Mouse (Mus musculus): ENCODE data around the gene Comtd1. TPM values are rescaled to one million over a fixed set of nuclear protein-coding genes. Genes with fewer than 3 reads are reported as not detected.
A peak's percentile ranks its signal among the peaks of the same experiment; 100 is the strongest.

Comtd1 gene
- 67.6 and 76.2 TPM in 2 replicates for total RNA-seq (2014; fragmentation: Nextera tagmentation)
- 17.7 and 24.2 TPM in 2 replicates for total RNA-seq (2017)

GRCm38 (mm10) chr14:21848166-21849154 is at the start of gene Comtd1:
Gene Comtd1 (minus strand): TSS chr14:21848977.
- ATAC-seq (replicated peaks; ENCODE audit: low FRiP score, low TSS enrichment, poor library complexity, severe bottlenecking), result peak; percentile 79

- no peak for ATAC-seq (replicated peaks; ENCODE audit: low FRiP score, low TSS enrichment, poor library complexity, severe bottlenecking)
These were observed 43.5 kb upstream of the Comtd1 start for GRCm38 (mm10) chr14:21892341-21892659.

GRCm38 (mm10) chr14:21891581-21892340 is 43.0 kb upstream of the Comtd1 start:
- no peak for ATAC-seq (replicated peaks; ENCODE audit: low FRiP score, low TSS enrichment, poor library complexity, severe bottlenecking)

- no peak for ATAC-seq (replicated peaks; ENCODE audit: low FRiP score, low TSS enrichment, poor library complexity, severe bottlenecking)
These were observed 41.7 kb upstream of the Comtd1 start for GRCm38 (mm10) chr14:21890430-21890829.

- no peak for ATAC-seq (replicated peaks; ENCODE audit: low FRiP score, low TSS enrichment, poor library complexity, severe bottlenecking)
These were observed 18.0 kb upstream of the Comtd1 start for GRCm38 (mm10) chr14:21866816-21867215.

GRCm38 (mm10) chr14:21866291-21866690 is 17.5 kb upstream of the Comtd1 start:
- no peak for ATAC-seq (replicated peaks; ENCODE audit: low FRiP score, low TSS enrichment, poor library complexity, severe bottlenecking)

GRCm38 (mm10) chr14:21856886-21857285 is 8.1 kb upstream of the Comtd1 start:
- no peak for ATAC-seq (replicated peaks; ENCODE audit: low FRiP score, low TSS enrichment, poor library complexity, severe bottlenecking)

GRCm38 (mm10) chr14:21855961-21856360 is 7.2 kb upstream of the Comtd1 start:
- ATAC-seq (replicated peaks; ENCODE audit: low FRiP score, low TSS enrichment, poor library complexity, severe bottlenecking), result no peak

- no peak for ATAC-seq (replicated peaks; ENCODE audit: low FRiP score, low TSS enrichment, poor library complexity, severe bottlenecking)
These were observed 5.5 kb upstream of the Comtd1 start for GRCm38 (mm10) chr14:21854271-21854670.

GRCm38 (mm10) chr14:21853456-21854109 is 4.8 kb upstream of the Comtd1 start:
- peak; percentile 56 for ATAC-seq (replicated peaks; ENCODE audit: low FRiP score, low TSS enrichment, poor library complexity, severe bottlenecking)

- no peak for ATAC-seq (replicated peaks; ENCODE audit: low FRiP score, low TSS enrichment, poor library complexity, severe bottlenecking)
These were observed 3.4 kb upstream of the Comtd1 start for GRCm38 (mm10) chr14:21851996-21852791.

- no peak for ATAC-seq (replicated peaks; ENCODE audit: low FRiP score, low TSS enrichment, poor library complexity, severe bottlenecking)
These were observed 1.8 kb upstream of the Comtd1 start for GRCm38 (mm10) chr14:21850419-21851127.

GRCm38 (mm10) chr14:21849524-21850418 is 994 bp upstream of the Comtd1 start:
- no peak for ATAC-seq (replicated peaks; ENCODE audit: low FRiP score, low TSS enrichment, poor library complexity, severe bottlenecking)

GRCm38 (mm10) chr14:21847381-21848165 is 1.2 kb downstream of the Comtd1 start:
- ATAC-seq (replicated peaks; ENCODE audit: low FRiP score, low TSS enrichment, poor library complexity, severe bottlenecking), result no peak

GRCm38 (mm10) chr14:21846827-21847380 is 1.9 kb downstream of the Comtd1 start:
- ATAC-seq (replicated peaks; ENCODE audit: low FRiP score, low TSS enrichment, poor library complexity, severe bottlenecking), result peak; percentile 20

- ATAC-seq (replicated peaks; ENCODE audit: low FRiP score, low TSS enrichment, poor library complexity, severe bottlenecking), result no peak
These were observed 5.5 kb downstream of the Comtd1 start for GRCm38 (mm10) chr14:21843263-21843662.
